Mouse (Mus musculus): Measurements from ENCODE around the gene Ddah2. TPM values are rescaled to one million over a fixed set of nuclear protein-coding genes. Genes with fewer than 3 reads are reported as not detected.

Gene Ddah2
- total and polyA plus RNA-seq, 3 experiments = 8.6 to 11.1 TPM; not detected in 1

- TF ChIP-seq POLR2AphosphoS5 (IDR thresholded peaks at IDR 0.05; ENCODE audit: borderline replicate concordance, low read depth, low read length) (no peak), ELF1 (IDR thresholded peaks at IDR 0.05; ENCODE audit: low read depth, low read length) (no peak), MAFK (IDR thresholded peaks at IDR 0.05; ENCODE audit: borderline replicate concordance, low read depth, low read length) (no peak), EP300 (IDR thresholded peaks at IDR 0.05; ENCODE audit: low read depth in 1 of 2, low read length in 2 of 2) (no peak), NELFE (IDR thresholded peaks at IDR 0.05; ENCODE audit: low read depth, low read length) (no peak), CTCF (IDR thresholded peaks at IDR 0.05 in 2 of 3, conservative IDR thresholded peaks at IDR 0.05 in 1 of 3; ENCODE audit: control insufficient read depth in 1 of 3, insufficient read depth in 1 of 3, low read depth in 2 of 3, low read length in 3 of 3, poor library complexity in 1 of 3, severe bottlenecking in 1 of 3) (no peak), CHD1 (IDR thresholded peaks at IDR 0.05; ENCODE audit: low read depth, low read length) (no peak), E2F4 (IDR thresholded peaks at IDR 0.05; ENCODE audit: borderline replicate concordance, low read depth, low read length) (no peak), UBTF (IDR thresholded peaks at IDR 0.05; ENCODE audit: borderline replicate concordance, insufficient read depth, low read depth, low read length) (no peak), TAL1 (IDR thresholded peaks at IDR 0.05; ENCODE audit: low read length) (no peak), USF2 (IDR thresholded peaks at IDR 0.05; ENCODE audit: borderline replicate concordance in 1 of 2, insufficient read depth in 1 of 2, low read depth in 1 of 2, low read length in 2 of 2) (no peak), NRF1 (IDR thresholded peaks at IDR 0.05; ENCODE audit: insufficient read depth, low read depth, low read length, poor library complexity, severe bottlenecking) (no peak), TBP (IDR thresholded peaks at IDR 0.05; ENCODE audit: low read depth, low read length) (no peak), POLR2A (IDR thresholded peaks at IDR 0.05; ENCODE audit: control insufficient read depth in 1 of 2, insufficient read depth in 1 of 2, low read depth in 1 of 2, low read length in 2 of 2, poor library complexity in 1 of 2) (no peak), MYC (IDR thresholded peaks at IDR 0.05; ENCODE audit: low read depth, low read length) (no peak), HCFC1 (IDR thresholded peaks at IDR 0.05; ENCODE audit: low read depth, low read length) (no peak)
- no peaks in the 10 kb centered on the region for H3K9me3 ChIP-seq (replicated peaks; ENCODE audit: insufficient read depth, low read length)
- no peaks in the 10 kb centered on the region for H3K79me2 ChIP-seq (ENCODE audit: control insufficient read depth, insufficient read depth, low read length, poor library complexity)
- H3K9ac ChIP-seq (ENCODE audit: control insufficient read depth, low read depth, low read length, poor library complexity, severe bottlenecking) = no peak overlapping the region
- no peaks in the 10 kb centered on the region for H3K27me3 ChIP-seq (ENCODE audit: control insufficient read depth in 1 of 2, insufficient read depth in 2 of 2, low read length in 2 of 2)
- no peak overlapping the region for H3K4me3 ChIP-seq (ENCODE audit: control insufficient read depth in 1 of 2, insufficient read depth in 1 of 2, low read depth in 2 of 2, low read length in 2 of 2)
- DNase-seq (ENCODE audit: low read depth, low spot score) = no peak
- H3K27ac ChIP-seq (ENCODE audit: control insufficient read depth, low read depth, low read length) = no peak overlapping the region
- peaks cover 0 to 2% of the 10 kb centered on the region in 2 experiments; a peak in 1 of 4 replicates for H3K36me3 ChIP-seq (ENCODE audit: control insufficient read depth in 1 of 2, insufficient read depth in 2 of 2, low read length in 2 of 2)
- peaks cover 0 to 8% of the 10 kb centered on the region in 2 experiments; a peak in 3 of 4 replicates for H3K4me1 ChIP-seq (ENCODE audit: control insufficient read depth in 1 of 2, insufficient read depth in 2 of 2, low read length in 2 of 2)
Observed at GRCm38 (mm10) chr17:35034896-35035295, 23.9 kb upstream of the Ddah2 start.

DNA sequence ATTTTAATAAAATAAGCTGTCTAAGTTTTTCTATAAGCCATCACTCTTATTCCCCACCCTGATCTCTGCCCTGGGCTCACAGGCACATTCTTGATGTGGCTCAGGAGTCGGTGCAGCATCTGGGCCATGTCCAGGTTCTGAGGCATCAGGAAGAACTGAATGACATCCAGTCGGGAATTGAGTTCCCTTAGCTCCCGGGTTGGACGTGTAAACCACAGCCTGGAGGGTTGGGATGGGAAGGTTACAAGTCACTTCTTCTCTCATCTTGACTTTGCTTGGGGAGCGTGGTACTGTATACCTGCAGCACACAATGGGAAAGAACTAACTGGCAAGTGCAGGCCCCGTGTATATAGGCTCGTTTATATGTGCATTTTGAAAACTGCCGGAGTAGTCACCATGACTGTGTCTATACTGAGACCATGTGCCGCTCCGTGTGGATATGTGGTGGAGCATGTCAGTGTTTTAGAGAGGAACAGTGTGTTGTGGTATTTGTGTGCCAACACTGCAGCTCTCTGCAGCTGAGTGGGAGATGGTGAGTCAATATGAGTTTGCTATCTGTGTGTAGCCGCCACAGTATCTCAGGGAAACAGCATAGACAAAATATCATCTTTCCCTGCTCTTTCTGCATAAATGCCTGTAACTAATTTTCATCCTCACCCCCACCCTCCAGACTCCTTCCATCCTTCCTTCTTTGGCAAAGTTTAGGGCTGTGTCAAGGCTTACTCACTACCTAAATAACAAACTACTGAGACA is 19.5 kb upstream of the Ddah2 start:
- TF ChIP-seq TAL1 (IDR thresholded peaks at IDR 0.05; ENCODE audit: low read length) (peak; percentile 77), ZC3H11A (IDR thresholded peaks at IDR 0.05; ENCODE audit: low read depth, low read length) (no peak), MXI1 (IDR thresholded peaks at IDR 0.05; ENCODE audit: low read depth, low read length) (no peak), GATA1 (IDR thresholded peaks at IDR 0.05; ENCODE audit: low read depth, low read length) (peak; percentile 78), ZNF384 (IDR thresholded peaks at IDR 0.05; ENCODE audit: low read depth, low read length) (no peak), UBTF (IDR thresholded peaks at IDR 0.05; ENCODE audit: borderline replicate concordance, insufficient read depth, low read depth, low read length) (no peak), CHD1 (IDR thresholded peaks at IDR 0.05; ENCODE audit: low read depth, low read length) (no peak), TBP (IDR thresholded peaks at IDR 0.05; ENCODE audit: low read depth, low read length) (0 out of 2 replicates have a peak, but pooled peaks have one; percentile 25), EP300 (IDR thresholded peaks at IDR 0.05; ENCODE audit: low read depth in 1 of 2, low read length in 2 of 2) (peak; percentile 45 to 62; a peak in 3 of 4 replicates), SMC3 (IDR thresholded peaks at IDR 0.05; ENCODE audit: low read depth, low read length) (no peak), MAX (IDR thresholded peaks at IDR 0.05; ENCODE audit: low read length) (0 out of 2 replicates have a peak, but pooled peaks have one; percentile 25), MAFK (IDR thresholded peaks at IDR 0.05; ENCODE audit: borderline replicate concordance, low read depth, low read length) (no peak), MYB (IDR thresholded peaks at IDR 0.05; ENCODE audit: low read depth, low read length) (no peak), POLR2AphosphoS5 (IDR thresholded peaks at IDR 0.05; ENCODE audit: borderline replicate concordance, low read depth, low read length) (no peak), ETS1 (IDR thresholded peaks at IDR 0.05; ENCODE audit: low read depth, low read length) (peak; percentile 62; the same call in 1 of the 2 replicates), ELF1 (IDR thresholded peaks at IDR 0.05; ENCODE audit: low read depth, low read length) (no peak), TCF12 (IDR thresholded peaks at IDR 0.05; ENCODE audit: low read depth, low read length) (0 out of 2 replicates have a peak, but pooled peaks have one; percentile 24), RAD21 (IDR thresholded peaks at IDR 0.05; ENCODE audit: low read depth, low read length) (no peak)
- no peak overlapping the region for H3K4me3 ChIP-seq (ENCODE audit: control insufficient read depth in 1 of 2, insufficient read depth in 1 of 2, low read depth in 2 of 2, low read length in 2 of 2)
- H3K79me2 ChIP-seq (ENCODE audit: control insufficient read depth, insufficient read depth, low read length, poor library complexity) = no peaks in the 10 kb centered on the region
- H3K4me1 ChIP-seq (ENCODE audit: control insufficient read depth in 1 of 2, insufficient read depth in 2 of 2, low read length in 2 of 2) = peaks cover under 1 to 22% of the 10 kb centered on the region in 2 experiments; a peak in 3 of 4 replicates
- no peak overlapping the region for H3K9ac ChIP-seq (ENCODE audit: control insufficient read depth, low read depth, low read length, poor library complexity, severe bottlenecking)
- H3K9me3 ChIP-seq (replicated peaks; ENCODE audit: insufficient read depth, low read length) = no peaks in the 10 kb centered on the region
- H3K36me3 ChIP-seq (ENCODE audit: control insufficient read depth in 1 of 2, insufficient read depth in 2 of 2, low read length in 2 of 2) = peaks cover 0 to 11% of the 10 kb centered on the region in 2 experiments; a peak in 2 of 4 replicates
- no peaks in the 10 kb centered on the region for H3K27me3 ChIP-seq (ENCODE audit: control insufficient read depth in 1 of 2, insufficient read depth in 2 of 2, low read length in 2 of 2)
- H3K27ac ChIP-seq (ENCODE audit: control insufficient read depth, low read depth, low read length) = peak overlapping the region; percentile 6; the same call in 1 of the 2 replicates
- DNase-seq (ENCODE audit: low read depth, low spot score) = peak; percentile 81

All from MEL (cell line).